Mouse (Mus musculus): ENCODE measurements around the gene Gpr153.

DNA sequence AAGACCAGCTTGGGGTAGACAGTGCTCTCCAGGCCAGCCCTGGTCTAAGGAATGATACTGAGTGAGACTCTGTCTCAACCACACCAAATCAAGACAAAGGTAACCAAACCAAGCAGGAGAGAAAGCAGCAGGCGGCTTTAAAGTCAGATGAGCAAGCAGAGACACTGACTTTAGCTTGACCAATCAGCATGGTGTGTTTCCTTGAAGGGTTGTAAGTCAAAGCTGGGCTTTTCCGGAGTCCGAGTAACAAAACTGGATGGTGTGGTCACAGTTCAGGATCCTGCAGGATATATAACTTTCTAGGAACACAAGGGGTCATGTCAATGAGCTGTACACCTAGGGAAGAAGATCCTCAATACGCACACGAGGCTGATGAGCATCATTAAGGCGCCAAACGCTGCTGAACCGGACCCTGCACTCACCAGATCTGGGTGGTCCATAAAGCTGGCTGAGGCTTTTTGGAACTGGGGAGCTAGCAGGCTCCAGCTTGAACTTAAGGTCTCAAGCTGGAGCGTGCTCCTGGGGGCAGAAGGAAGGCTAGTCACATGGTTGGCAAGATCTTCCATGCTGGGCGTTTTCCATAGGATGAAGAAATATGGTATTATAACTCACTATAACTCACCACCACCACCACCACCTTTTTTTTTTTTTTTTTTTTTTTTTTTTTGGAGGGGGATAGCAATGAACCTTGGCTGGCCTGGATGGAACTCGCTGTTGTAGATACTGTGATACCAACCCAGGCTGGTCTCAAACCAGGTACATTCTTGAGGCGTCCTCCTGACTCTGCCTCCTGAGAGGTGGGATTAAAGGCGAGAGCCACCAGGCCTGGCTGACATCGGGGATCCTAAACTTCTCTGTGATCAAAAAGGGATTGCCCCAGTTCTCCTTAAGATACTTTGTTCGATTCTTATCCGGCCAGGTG is 50.9 kb downstream of the Gpr153 start:
- TF ChIP-seq POLR2A (IDR thresholded peaks at IDR 0.05; ENCODE audit: borderline replicate concordance, low read depth, low read length) (no peak), CTCF (IDR thresholded peaks at IDR 0.05; ENCODE audit: low read depth, low read length) (no peak)

Data from bone marrow macrophage, adult 2 months (primary cell).